In genomic region chr1:66104493-66104892, GRCm38 (mm10) we compare ENCODE assay signal across 11 mouse cellular contexts.
DNase-seq lines count a peak whose midpoint lies in the region; ATAC-seq and TF ChIP-seq lines count a peak whose summit lies in the region.
"Had no signal": no experiment of that assay in that cellular context is flagged by ENCODE, and none has a peak within 500 bp of the region (broad histone marks: within the 10 kb centered on the region; RNA-seq: fewer than 3 reads in every experiment).

No protein-coding gene starts in this region.

- TF ChIP-seq CTCF in forebrain, postnatal 0 days (IDR thresholded peaks at IDR 0.05; ENCODE audit: low read depth): peak; percentile 77
- peak; percentile 69 for TF ChIP-seq CTCF in lung, embryonic 14.5 days (IDR thresholded peaks at IDR 0.05; ENCODE audit: low read depth)
- TF ChIP-seq CTCF in brain, embryonic 14.5 days (IDR thresholded peaks at IDR 0.05; ENCODE audit: borderline replicate concordance, extremely low read depth, insufficient read depth, insufficient read length): peak; percentile 44; the same call in 1 of the 2 replicates

- no peak for TF ChIP-seq POLR2A in brain, embryonic 14.5 days (IDR thresholded peaks at IDR 0.05; ENCODE audit: borderline replicate concordance, extremely low read depth, insufficient read depth, insufficient read length, poor library complexity, severe bottlenecking)

- H3K9me3 ChIP-seq in forebrain, postnatal 0 days (ENCODE audit: low read length): no peaks in the 10 kb centered on the region
- no peaks in the 10 kb centered on the region for H3K9me3 ChIP-seq in forebrain, embryonic 10.5 days
- H3K9me3 ChIP-seq in lung, embryonic 14.5 days (ENCODE audit: low read depth, low read length): no peaks in the 10 kb centered on the region
- H3K9me3 ChIP-seq: limb, embryonic 12.5 days had no signal

- H3K4me3 ChIP-seq in forebrain, postnatal 0 days (ENCODE audit: low read depth, low read length): no peak overlapping the region
- H3K4me3 ChIP-seq in forebrain, embryonic 10.5 days: no peak overlapping the region
- no peak overlapping the region for H3K4me3 ChIP-seq in lung, embryonic 14.5 days (ENCODE audit: low read depth, low read length)
- H3K4me3 ChIP-seq: limb, embryonic 12.5 days had no signal

- no peak overlapping the region for H3K4me2 ChIP-seq in forebrain, postnatal 0 days (ENCODE audit: low read depth)
- H3K4me2 ChIP-seq in lung, embryonic 14.5 days: no peak overlapping the region
- H3K4me2 ChIP-seq: limb, embryonic 12.5 days had no signal

- peak; percentile 42; the same call in 1 of the 2 replicates for ATAC-seq in forebrain, postnatal 0 days
- no peak for ATAC-seq in lung, embryonic 14.5 days (ENCODE audit: insufficient read depth)

- H3K27me3 ChIP-seq in forebrain, postnatal 0 days (ENCODE audit: insufficient read depth, low read length): no peaks in the 10 kb centered on the region
- H3K27me3 ChIP-seq in forebrain, embryonic 10.5 days (ENCODE audit: poor library complexity, severe bottlenecking): no peaks in the 10 kb centered on the region
- no peaks in the 10 kb centered on the region for H3K27me3 ChIP-seq in lung, embryonic 14.5 days (ENCODE audit: insufficient read depth, low read length)

- WGBS in forebrain, postnatal 0 days: 35% methylated on average over 1 of the region's 1 CpGs
- WGBS in forebrain, embryonic 10.5 days: 36% methylated on average over 1 of the region's 1 CpGs
- 40% methylated on average over 1 of the region's 1 CpGs for WGBS in lung, embryonic 14.5 days

- no peaks in the 10 kb centered on the region for H3K4me1 ChIP-seq in forebrain, postnatal 0 days (ENCODE audit: insufficient read depth)
- no peaks in the 10 kb centered on the region for H3K4me1 ChIP-seq in forebrain, embryonic 10.5 days
- H3K4me1 ChIP-seq in lung, embryonic 14.5 days (ENCODE audit: insufficient read depth): no peaks in the 10 kb centered on the region
- H3K4me1 ChIP-seq: limb, embryonic 12.5 days had no signal

- H3K27ac ChIP-seq in forebrain, postnatal 0 days (ENCODE audit: low read depth, low read length): no peak overlapping the region
- H3K27ac ChIP-seq in forebrain, embryonic 10.5 days: no peak overlapping the region
- no peak overlapping the region for H3K27ac ChIP-seq in lung, embryonic 14.5 days (ENCODE audit: low read depth)
- H3K27ac ChIP-seq: limb, embryonic 12.5 days had no signal

- H3K36me3 ChIP-seq in forebrain, postnatal 0 days (ENCODE audit: insufficient read depth): no peaks in the 10 kb centered on the region
- no peaks in the 10 kb centered on the region for H3K36me3 ChIP-seq in forebrain, embryonic 10.5 days (replicated peaks)
- no peaks in the 10 kb centered on the region for H3K36me3 ChIP-seq in lung, embryonic 14.5 days (ENCODE audit: insufficient read depth)
- H3K36me3 ChIP-seq: limb, embryonic 12.5 days had no signal

- H3K9ac ChIP-seq in forebrain, postnatal 0 days: no peak overlapping the region
- no peak overlapping the region for H3K9ac ChIP-seq in lung, embryonic 14.5 days
- H3K9ac ChIP-seq: limb, embryonic 12.5 days had no signal

- peak; percentile 53 for DNase-seq in forebrain, postnatal 0 days
- DNase-seq in forebrain, embryonic 10.5 days (ENCODE audit: extremely low spot score, low spot score): no peak
- peak; percentile 49 for DNase-seq in lung, embryonic 14.5 days
- no peak for DNase-seq in lung, postnatal 14 days
- DNase-seq in brain, embryonic 14.5 days (ENCODE audit: low read depth): peak; percentile 67
- peak; percentile 13 for DNase-seq in retina, postnatal 7 days (ENCODE audit: low read depth, low spot score)
- no peak for DNase-seq in heart, adult 8-10 months (ENCODE audit: low spot score)
- DNase-seq in urinary bladder, adult 2 months (ENCODE audit: low spot score): no peak
- DNase-seq: heart, postnatal 14 days; spleen, adult 18-20 months had no signal

Comparison
In these comparisons a context has a peak if more than half of its experiments do, and no peak if none do; other contexts are left out.
1. DNase-seq: peak in forebrain, postnatal 0 days (single experiment), lung, embryonic 14.5 days (single experiment), brain, embryonic 14.5 days (single experiment) and retina, postnatal 7 days (single experiment); none in forebrain, embryonic 10.5 days (single experiment), lung, postnatal 14 days (single experiment), heart, adult 8-10 months (single experiment) and urinary bladder, adult 2 months (single experiment).
2. Peak in every context shown above with its lines, with median percentiles within 50 percentile points of each other: CTCF ChIP-seq.